Mouse (Mus musculus) liver, adult 2 months (tissue): ENCODE data around the gene Zfp800. TPM values are rescaled to one million over a fixed set of nuclear protein-coding genes. Genes with fewer than 3 reads are reported as not detected.

Source experiments
- DNase-seq: peaks from one replicate; pipeline ENCODE4 v3.0.0-alpha.2; 2011; ENCODE audit warnings: low read depth, low spot score; ENCODE audit errors: extremely low read depth
- H3K27ac ChIP-seq: fragments of 200-500 bp; replicated peaks from 2 replicates; pipeline ENCODE4 v1.5.1; 2012; ENCODE audit warnings: low read depth, mild to moderate bottlenecking, control low read depth, inconsistent platforms, low read length; ENCODE audit not compliant: insufficient read depth
- H3K27me3 ChIP-seq: fragments of 200-500 bp; 2 replicates; pipeline ENCODE4 v1.6.1; 2012; ENCODE audit warnings: mild to moderate bottlenecking, moderate library complexity, low read length, inconsistent platforms; ENCODE audit not compliant: control insufficient read depth, insufficient read depth
- H3K36me3 ChIP-seq: fragments of 200-500 bp; 2 replicates; pipeline ENCODE4 v1.6.1; 2012; ENCODE audit warnings: low read length, inconsistent platforms; ENCODE audit not compliant: control insufficient read depth, insufficient read depth
- H3K4me1 ChIP-seq: fragments of 200-500 bp; 2 replicates; pipeline ENCODE4 v1.6.1; 2011; ENCODE audit warnings: low read length; ENCODE audit not compliant: control insufficient read depth, insufficient read depth
- H3K4me3 ChIP-seq: fragments of 200-500 bp; 2 replicates; pipeline ENCODE4 v1.5.1; 2011; ENCODE audit warnings: low read depth, mild to moderate bottlenecking, control low read depth, low read length, moderate library complexity; ENCODE audit not compliant: insufficient read depth
- H3K79me2 ChIP-seq: fragments of 200-500 bp; 2 replicates; pipeline ENCODE4 v1.6.1; 2012; ENCODE audit warnings: inconsistent platforms, mild to moderate bottlenecking, low read length, moderate library complexity; ENCODE audit not compliant: control insufficient read depth, insufficient read depth
- H3K9ac ChIP-seq: fragments of 200-500 bp; 2 replicates; pipeline ENCODE4 v1.6.1; 2012; ENCODE audit warnings: low read depth, mild to moderate bottlenecking, control low read depth, inconsistent platforms, low read length
- CTCF ChIP-seq: fragments of 200-500 bp; IDR thresholded peaks from 2 replicates; pipeline ENCODE4 v1.5.1; 2011; ENCODE audit warnings: low read depth, low read length, control low read depth
- POLR2A ChIP-seq: fragments of 200-500 bp; IDR thresholded peaks from 2 replicates; pipeline ENCODE4 v1.6.1; 2011; ENCODE audit warnings: low read length, control low read depth; ENCODE audit not compliant: insufficient read depth; ENCODE audit errors: extremely low read depth
- WGBS: fragments of 180-500 bp; shearing (Covaris S2); methylation state at CpG from one replicate; pipeline ENCODE4 v1.1.7; 2018; 5-methylcytosine and 5-hydroxymethylcytosine counted together
- polyA plus RNA-seq: library from polyadenylated mRNA; depleted of rRNA; stranded (reverse); fragments of >200 nt; gene quantifications from 2 replicates; pipeline ENCODE4 v1.2.3, GENCODE M21; 2012
- total RNA-seq: library from RNA; depleted of rRNA; stranded (reverse); fragments of >200 nt; gene quantifications from 2 replicates; pipeline ENCODE4 v1.2.3, GENCODE M21; 2014

The Zfp800 gene
- total and polyA plus RNA-seq, 2 experiments: 1.7 to 12.3 TPM

DNA sequence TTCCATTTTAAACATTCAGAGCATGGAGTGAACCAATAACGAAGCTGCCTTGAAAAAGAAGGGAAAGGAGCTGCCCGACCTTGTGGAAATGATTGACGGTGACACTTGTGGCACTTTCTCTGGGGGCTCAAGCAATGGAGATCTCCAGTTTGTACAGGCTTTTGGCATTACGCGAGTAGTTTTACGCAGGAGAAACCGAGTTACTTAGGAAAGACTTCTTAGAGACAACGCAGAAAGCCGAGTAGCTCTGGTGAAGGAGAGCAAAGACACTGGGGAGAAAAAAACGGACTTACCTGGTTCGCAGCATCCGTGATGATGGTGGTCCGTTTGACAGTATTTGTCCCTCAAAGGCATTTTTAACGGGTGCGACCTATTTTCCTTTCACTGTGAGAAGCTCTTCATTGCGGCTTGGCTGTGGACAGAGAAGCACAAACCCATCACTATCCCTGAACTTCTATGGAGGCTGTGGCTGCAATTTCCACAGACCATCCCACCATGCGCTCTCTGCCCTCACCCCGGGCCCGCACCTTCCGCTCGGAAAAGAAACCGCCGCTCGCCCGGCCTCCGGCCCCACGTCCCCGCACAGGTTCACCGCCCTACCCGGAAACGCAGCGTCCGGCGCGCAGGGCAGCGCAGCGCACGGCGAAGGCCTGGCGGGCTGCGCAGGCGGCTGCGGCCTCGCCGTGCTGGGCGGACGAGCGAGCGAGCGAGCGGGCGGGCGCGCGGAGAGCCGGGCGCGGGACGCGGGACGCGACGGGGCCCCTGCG lies 137.2 kb downstream of the Zfp800 start:
- no peaks in the 10 kb centered on the region for H3K79me2 ChIP-seq
- 8% methylated on average over 64 of the region's 64 CpGs for WGBS
- H3K4me3 ChIP-seq: peak overlapping the region; percentile 55
- H3K27me3 ChIP-seq: no peaks in the 10 kb centered on the region
- H3K36me3 ChIP-seq: peaks cover 17% of the 10 kb centered on the region
- TF ChIP-seq CTCF (no peak), POLR2A (no peak)
- H3K27ac ChIP-seq: no peak overlapping the region
- no peak for DNase-seq
- H3K9ac ChIP-seq: peak overlapping the region; percentile 91
- H3K4me1 ChIP-seq: peaks cover 11% of the 10 kb centered on the region

DNA sequence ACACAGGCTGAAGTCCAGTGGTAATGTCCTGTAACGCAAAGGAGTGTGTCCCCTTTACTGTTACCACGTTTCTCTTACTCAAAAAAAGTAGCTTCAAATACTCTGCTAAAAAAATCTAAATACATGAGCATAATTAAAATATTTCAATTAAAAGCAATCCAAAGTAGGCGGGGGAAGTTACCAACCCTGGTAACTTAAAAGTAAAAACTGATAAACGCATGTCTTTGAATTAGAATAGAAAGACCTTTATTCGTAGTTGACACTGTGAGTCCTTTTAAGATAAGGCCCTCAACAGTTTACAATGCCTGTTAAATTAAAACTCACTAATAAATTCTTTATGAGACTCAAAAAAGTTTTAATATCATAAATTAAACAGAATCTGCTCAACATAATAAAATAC lies 138.1 kb downstream of the Zfp800 start:
- Histone ChIP-seq H3K9ac (no peak overlapping the region), H3K4me3 (no peak overlapping the region), H3K27ac (no peak overlapping the region), H3K79me2 (no peaks in the 10 kb centered on the region), H3K4me1 (peaks cover 11% of the 10 kb centered on the region), H3K36me3 (peaks cover 22% of the 10 kb centered on the region), H3K27me3 (no peaks in the 10 kb centered on the region)
- WGBS: 94% methylated on average over 5 of the region's 5 CpGs
- DNase-seq: no peak
- TF ChIP-seq CTCF (no peak), POLR2A (no peak)

DNA sequence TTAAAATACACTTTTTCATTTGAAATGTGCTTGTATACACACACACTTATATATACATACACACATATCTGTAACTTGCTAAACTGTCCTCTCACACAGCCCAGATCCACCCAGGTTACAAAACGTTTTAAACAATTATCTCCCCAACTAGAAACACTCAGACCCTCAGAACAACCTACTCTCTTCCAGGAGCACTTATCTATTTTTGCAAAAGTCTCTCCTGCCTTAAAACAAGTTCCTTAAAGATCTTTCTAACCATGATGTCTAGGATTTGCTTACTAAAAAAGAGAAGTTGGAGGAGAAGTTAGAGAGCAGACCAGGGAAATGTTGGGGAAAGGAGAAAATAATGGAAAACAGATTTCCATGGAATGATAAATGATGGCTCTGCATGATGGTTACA lies 139.4 kb downstream of the Zfp800 start:
- no peak for DNase-seq
- Histone ChIP-seq H3K79me2 (0 out of 2 replicates have a peak, but pooled peaks cover 2% of the 10 kb centered on the region), H3K4me3 (no peak overlapping the region), H3K27me3 (no peaks in the 10 kb centered on the region), H3K9ac (no peak overlapping the region), H3K36me3 (peaks cover 27% of the 10 kb centered on the region), H3K27ac (no peak overlapping the region), H3K4me1 (peaks cover 11% of the 10 kb centered on the region)
- TF ChIP-seq POLR2A (no peak), CTCF (no peak)
- 65% methylated on average over 1 of the region's 1 CpGs for WGBS

DNA sequence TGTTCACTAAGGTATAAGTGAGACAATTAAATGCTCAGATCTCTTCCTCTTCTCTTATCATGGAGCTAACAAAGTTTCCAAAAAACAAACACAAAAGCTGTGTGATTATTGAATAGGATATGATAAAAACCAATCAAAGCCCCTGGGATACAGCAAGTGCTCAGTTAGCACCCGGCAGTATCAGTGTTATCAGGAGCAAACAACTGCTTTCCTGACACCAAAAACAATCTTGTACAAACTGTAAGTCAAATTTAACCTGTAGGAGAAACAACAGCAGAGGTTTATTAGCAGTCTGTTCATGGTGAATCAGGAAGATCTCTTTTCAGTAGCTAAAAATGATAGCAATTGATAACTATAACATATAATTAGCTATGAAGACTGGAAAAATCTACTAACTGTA lies 140.0 kb downstream of the Zfp800 start:
- TF ChIP-seq CTCF (no peak), POLR2A (no peak)
- DNase-seq: no peak
- WGBS: 62% methylated on average over 1 of the region's 1 CpGs
- Histone ChIP-seq H3K4me1 (peaks cover 10% of the 10 kb centered on the region), H3K4me3 (no peak overlapping the region), H3K36me3 (peaks cover 31% of the 10 kb centered on the region), H3K79me2 (0 out of 2 replicates have a peak, but pooled peaks cover 2% of the 10 kb centered on the region), H3K27me3 (no peaks in the 10 kb centered on the region), H3K9ac (no peak overlapping the region), H3K27ac (no peak overlapping the region)

DNA sequence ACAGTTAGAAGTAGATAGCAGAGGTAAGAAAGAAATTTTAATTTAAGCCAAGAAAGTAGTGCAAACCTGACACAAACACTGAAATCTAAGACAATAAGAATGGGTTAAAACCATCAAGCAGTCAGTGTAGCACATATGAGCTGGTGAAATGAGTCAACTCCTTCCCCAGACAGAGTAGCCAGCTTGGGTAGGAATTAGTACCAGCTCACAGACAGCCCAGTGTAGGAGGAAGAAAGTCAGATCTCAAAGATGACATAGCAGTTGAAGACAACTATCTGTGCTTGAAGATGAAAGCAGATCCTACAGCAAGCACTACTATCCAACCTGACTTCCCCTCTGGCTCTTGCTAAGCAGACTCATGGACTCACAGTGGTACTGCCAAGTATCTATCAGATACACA lies 145.0 kb downstream of the Zfp800 start:
- H3K9ac ChIP-seq: no peak overlapping the region
- H3K79me2 ChIP-seq: 0 out of 2 replicates have a peak, but pooled peaks cover 2% of the 10 kb centered on the region
- H3K4me1 ChIP-seq: no peaks in the 10 kb centered on the region
- TF ChIP-seq CTCF: no peak
- TF ChIP-seq POLR2A: no peak
- peaks cover 35% of the 10 kb centered on the region for H3K36me3 ChIP-seq
- H3K27me3 ChIP-seq: no peaks in the 10 kb centered on the region
- DNase-seq: no peak
- H3K4me3 ChIP-seq: no peak overlapping the region
- no peak overlapping the region for H3K27ac ChIP-seq

DNA sequence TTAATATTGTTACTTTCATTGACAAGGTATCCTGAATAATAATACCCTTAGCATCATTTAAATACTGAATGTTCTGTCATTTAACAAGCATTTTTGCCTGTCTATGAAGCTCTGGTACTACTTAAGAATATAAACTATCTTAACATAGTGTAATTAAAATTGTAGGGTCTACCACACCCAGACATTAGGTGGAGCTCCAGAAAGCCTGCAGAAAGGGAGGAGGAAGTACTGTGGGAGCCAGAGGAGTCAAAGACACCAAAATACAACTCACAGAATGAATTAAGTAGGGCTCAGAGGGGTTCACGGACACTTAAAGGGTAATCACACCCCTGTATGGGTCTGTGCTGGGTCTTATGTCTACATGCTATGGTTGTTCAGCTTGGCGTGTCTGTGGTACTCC lies 149.6 kb downstream of the Zfp800 start:
- no peak for DNase-seq
- TF ChIP-seq CTCF (no peak), POLR2A (no peak)
- H3K4me3 ChIP-seq: no peak overlapping the region
- H3K9ac ChIP-seq: no peak overlapping the region
- H3K27me3 ChIP-seq: no peaks in the 10 kb centered on the region
- no peaks in the 10 kb centered on the region for H3K79me2 ChIP-seq
- no peak overlapping the region for H3K27ac ChIP-seq
- H3K36me3 ChIP-seq: peaks cover 34% of the 10 kb centered on the region
- no peaks in the 10 kb centered on the region for H3K4me1 ChIP-seq
- WGBS: 89% methylated on average over 2 of the region's 2 CpGs
